Mouse (Mus musculus): ENCODE data around the gene Nxn. TPM values are rescaled to one million over a fixed set of nuclear protein-coding genes. Genes with fewer than 3 reads are reported as not detected.

Gene Nxn
- polyA plus RNA-seq, 1 experiment from 2014 or later = 26.0 TPM

DNA sequence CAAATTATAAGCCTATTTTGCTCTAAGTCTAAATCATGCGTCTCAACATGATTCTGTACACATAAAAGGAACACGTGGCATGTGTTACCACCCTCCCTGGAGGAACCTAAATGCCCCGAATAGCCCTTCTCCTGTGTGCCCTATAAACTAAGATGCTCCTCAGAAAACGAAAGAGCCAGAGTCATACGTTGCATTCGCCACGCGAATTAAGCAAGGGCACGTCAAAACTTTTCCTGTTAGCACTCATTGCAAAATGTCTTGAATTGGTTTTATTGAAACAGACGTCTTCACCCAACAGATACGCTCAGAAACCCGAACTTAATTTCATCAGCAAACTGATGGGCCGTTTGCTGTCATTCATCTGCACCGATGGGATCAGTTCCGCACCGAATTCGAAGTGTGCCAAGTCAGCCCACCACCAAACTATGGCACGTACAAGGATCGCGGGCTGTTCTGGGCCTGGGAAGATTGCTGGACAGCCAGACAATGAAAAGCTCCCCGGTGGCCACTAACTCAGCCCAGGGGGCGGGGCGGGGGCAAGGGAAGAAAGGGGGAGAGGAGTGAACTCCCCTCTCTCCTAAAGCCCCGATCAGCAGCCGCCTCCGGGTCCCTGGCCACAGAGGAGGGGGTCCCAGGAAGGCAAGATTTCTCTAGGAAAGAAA, 1.2 kb downstream of the Nxn start:
- DNase-seq (ENCODE audit: low spot score) = peak; percentile 75
- Histone ChIP-seq H3K36me3 (ENCODE audit: insufficient read depth, low read length) (no peaks in the 10 kb centered on the region), H3K9ac (ENCODE audit: low read depth, low read length) (peak overlapping the region; percentile 80), H3K9me3 (replicated peaks; ENCODE audit: low read length) (no peaks in the 10 kb centered on the region), H3K27ac (peak overlapping the region; percentile 84; the same call in 1 of the 2 replicates), H3K4me2 (ENCODE audit: low read length) (peak overlapping the region; percentile 97), H3K27me3 (ENCODE audit: insufficient read depth, low read length) (no peaks in the 10 kb centered on the region), H3K4me3 (replicated peaks; ENCODE audit: low read depth, low read length) (peak overlapping the region; percentile 81), H3K4me1 (replicated peaks; ENCODE audit: insufficient read depth, low read length) (no peaks in the 10 kb centered on the region)
- ATAC-seq (replicated peaks; ENCODE audit: low FRiP score, low read depth) = peak; percentile 21; the same call in 1 of the 2 replicates
- no peak for TF ChIP-seq CTCF (IDR thresholded peaks at IDR 0.05; ENCODE audit: low read depth)
- WGBS = 1% methylated on average over 26 of the region's 26 CpGs

DNA sequence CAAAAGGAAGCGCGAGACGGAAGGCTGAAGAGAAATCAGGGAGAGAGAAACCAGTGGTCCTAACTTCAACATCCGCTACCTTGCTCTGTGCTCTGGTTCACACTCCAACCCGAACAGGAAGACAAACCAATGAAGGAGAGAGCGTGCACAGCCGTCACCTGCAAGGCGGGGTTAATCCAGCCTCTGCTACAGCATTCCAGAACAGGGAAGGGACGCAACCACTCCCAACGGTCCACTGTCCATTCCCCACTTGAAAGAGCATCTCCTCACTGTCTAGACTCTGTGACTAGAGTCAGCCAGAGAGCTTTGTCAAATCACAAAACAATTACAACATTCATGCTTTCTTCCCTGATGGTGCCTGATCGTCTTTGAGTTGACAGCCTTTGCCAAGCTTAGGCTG, 5.9 kb downstream of the Nxn start:
- TF ChIP-seq CTCF (IDR thresholded peaks at IDR 0.05; ENCODE audit: low read depth) = no peak
- no peak overlapping the region for H3K4me3 ChIP-seq (replicated peaks; ENCODE audit: low read depth, low read length)
- WGBS = 87% methylated on average over 11 of the region's 11 CpGs
- H3K9ac ChIP-seq (ENCODE audit: low read depth, low read length) = no peak overlapping the region
- no peaks in the 10 kb centered on the region for H3K4me1 ChIP-seq (replicated peaks; ENCODE audit: insufficient read depth, low read length)
- ATAC-seq (replicated peaks; ENCODE audit: low FRiP score, low read depth) = no peak
- H3K27me3 ChIP-seq (ENCODE audit: insufficient read depth, low read length) = no peaks in the 10 kb centered on the region
- no peak overlapping the region for H3K27ac ChIP-seq
- no peak overlapping the region for H3K4me2 ChIP-seq (ENCODE audit: low read length)
- no peaks in the 10 kb centered on the region for H3K36me3 ChIP-seq (ENCODE audit: insufficient read depth, low read length)
- DNase-seq (ENCODE audit: low spot score) = no peak
- H3K9me3 ChIP-seq (replicated peaks; ENCODE audit: low read length) = no peaks in the 10 kb centered on the region

DNA sequence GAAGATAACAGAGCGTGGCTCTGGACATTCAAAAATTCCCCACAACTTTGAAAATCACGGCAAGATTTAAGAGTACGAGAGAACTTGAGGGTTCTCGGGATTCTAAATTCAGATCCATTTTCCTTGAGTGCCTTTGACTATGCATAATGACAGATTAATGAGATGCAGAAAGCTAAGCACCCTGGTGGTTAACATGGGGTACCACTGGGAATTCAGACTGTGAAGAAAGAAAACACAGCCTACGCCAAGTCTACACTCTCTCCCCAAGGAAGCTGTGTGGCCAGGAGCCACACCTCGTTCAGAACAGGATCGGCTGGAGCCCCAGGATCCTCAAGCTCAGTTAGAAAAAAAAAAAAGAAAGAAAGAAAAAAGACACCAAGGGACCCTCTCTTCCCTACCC, 6.4 kb downstream of the Nxn start:
- Histone ChIP-seq H3K4me3 (replicated peaks; ENCODE audit: low read depth, low read length) (no peak overlapping the region), H3K4me1 (replicated peaks; ENCODE audit: insufficient read depth, low read length) (no peaks in the 10 kb centered on the region), H3K36me3 (ENCODE audit: insufficient read depth, low read length) (no peaks in the 10 kb centered on the region), H3K27ac (no peak overlapping the region), H3K9ac (ENCODE audit: low read depth, low read length) (no peak overlapping the region), H3K9me3 (replicated peaks; ENCODE audit: low read length) (no peaks in the 10 kb centered on the region), H3K27me3 (ENCODE audit: insufficient read depth, low read length) (no peaks in the 10 kb centered on the region), H3K4me2 (ENCODE audit: low read length) (no peak overlapping the region)
- ATAC-seq (replicated peaks; ENCODE audit: low FRiP score, low read depth) (no peak), DNase-seq (ENCODE audit: low spot score) (no peak)
- WGBS = 72% methylated on average over 7 of the region's 7 CpGs
- TF ChIP-seq CTCF (IDR thresholded peaks at IDR 0.05; ENCODE audit: low read depth) = peak; percentile 24; the same call in 1 of the 2 replicates

DNA sequence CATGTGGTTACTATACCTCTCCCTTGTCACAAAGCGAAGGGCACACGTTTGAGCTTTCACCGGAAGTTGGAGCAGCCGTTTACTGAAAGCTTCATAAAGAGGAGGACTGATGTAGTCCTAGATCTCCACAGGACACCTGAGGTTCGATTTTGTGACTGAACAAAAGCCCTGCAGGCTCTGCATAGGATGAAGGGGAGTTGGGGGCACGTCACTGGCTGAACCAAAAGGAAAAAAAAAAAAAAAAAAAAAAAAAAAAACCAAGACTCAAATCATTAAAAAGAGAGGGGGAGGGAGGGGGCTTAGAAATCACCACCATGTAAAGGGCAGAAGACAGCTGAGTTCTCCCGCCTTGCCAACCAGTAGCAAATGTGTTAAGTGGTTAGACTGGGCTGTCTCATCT, 10.2 kb downstream of the Nxn start:
- DNase-seq (ENCODE audit: low spot score) (no peak), ATAC-seq (replicated peaks; ENCODE audit: low FRiP score, low read depth) (no peak)
- no peak for TF ChIP-seq CTCF (IDR thresholded peaks at IDR 0.05; ENCODE audit: low read depth)
- H3K4me3 ChIP-seq (replicated peaks; ENCODE audit: low read depth, low read length) = no peak overlapping the region
- H3K27ac ChIP-seq = no peak overlapping the region
- no peaks in the 10 kb centered on the region for H3K4me1 ChIP-seq (replicated peaks; ENCODE audit: insufficient read depth, low read length)
- no peak overlapping the region for H3K4me2 ChIP-seq (ENCODE audit: low read length)
- no peak overlapping the region for H3K9ac ChIP-seq (ENCODE audit: low read depth, low read length)
- no peaks in the 10 kb centered on the region for H3K9me3 ChIP-seq (replicated peaks; ENCODE audit: low read length)
- H3K27me3 ChIP-seq (ENCODE audit: insufficient read depth, low read length) = no peaks in the 10 kb centered on the region
- no peaks in the 10 kb centered on the region for H3K36me3 ChIP-seq (ENCODE audit: insufficient read depth, low read length)
- WGBS = 49% methylated on average over 7 of the region's 7 CpGs

DNA sequence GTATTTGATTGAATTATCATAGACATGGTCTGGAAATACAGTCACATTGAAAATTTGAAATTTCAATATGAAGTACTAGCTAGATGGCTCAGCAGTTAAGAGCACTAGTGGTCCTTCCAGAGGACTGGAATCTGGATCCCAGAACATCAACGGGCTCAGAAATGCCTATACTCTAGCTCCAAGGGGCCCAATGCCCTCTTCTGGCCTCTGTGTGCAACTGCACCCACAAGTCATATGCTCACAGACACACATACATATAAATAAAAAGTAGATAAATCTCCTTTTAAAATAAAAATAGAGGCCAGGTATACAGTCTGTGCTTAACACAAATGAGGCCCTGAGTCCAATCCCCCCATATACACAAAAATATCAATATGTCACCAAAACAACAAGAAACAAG, 11.8 kb downstream of the Nxn start:
- TF ChIP-seq CTCF (IDR thresholded peaks at IDR 0.05; ENCODE audit: low read depth) = peak; percentile 60
- H3K36me3 ChIP-seq (ENCODE audit: insufficient read depth, low read length) = no peaks in the 10 kb centered on the region
- ATAC-seq (replicated peaks; ENCODE audit: low FRiP score, low read depth) = no peak
- no peaks in the 10 kb centered on the region for H3K27me3 ChIP-seq (ENCODE audit: insufficient read depth, low read length)
- WGBS = 87% methylated on average over 1 of the region's 1 CpGs
- no peak overlapping the region for H3K27ac ChIP-seq
- no peak overlapping the region for H3K4me2 ChIP-seq (ENCODE audit: low read length)
- DNase-seq (ENCODE audit: low spot score) = no peak
- no peaks in the 10 kb centered on the region for H3K4me1 ChIP-seq (replicated peaks; ENCODE audit: insufficient read depth, low read length)
- no peak overlapping the region for H3K9ac ChIP-seq (ENCODE audit: low read depth, low read length)
- H3K9me3 ChIP-seq (replicated peaks; ENCODE audit: low read length) = no peaks in the 10 kb centered on the region
- no peak overlapping the region for H3K4me3 ChIP-seq (replicated peaks; ENCODE audit: low read depth, low read length)

DNA sequence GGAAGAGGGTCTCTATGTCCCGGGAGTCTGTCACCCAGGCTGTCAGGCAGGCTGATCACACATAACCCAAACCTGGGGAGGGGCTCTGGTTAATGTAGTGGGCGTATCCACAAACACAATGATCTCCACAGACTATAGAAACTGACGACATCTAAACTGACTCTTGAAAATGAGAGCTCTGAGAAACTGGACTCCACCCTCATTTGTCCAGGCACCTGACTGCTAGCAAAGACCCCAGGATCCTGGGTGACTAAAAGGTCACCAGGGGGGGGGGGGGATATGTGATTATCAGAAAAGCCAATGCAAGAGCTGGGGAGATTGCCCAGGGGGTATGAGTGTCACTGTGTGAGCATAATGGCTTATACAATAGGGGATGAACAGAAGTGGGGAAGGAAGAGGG, 13.2 kb downstream of the Nxn start:
- TF ChIP-seq CTCF (IDR thresholded peaks at IDR 0.05; ENCODE audit: low read depth) = no peak
- no peaks in the 10 kb centered on the region for H3K4me1 ChIP-seq (replicated peaks; ENCODE audit: insufficient read depth, low read length)
- ATAC-seq (replicated peaks; ENCODE audit: low FRiP score, low read depth) = no peak
- no peak overlapping the region for H3K27ac ChIP-seq
- H3K9me3 ChIP-seq (replicated peaks; ENCODE audit: low read length) = no peaks in the 10 kb centered on the region
- DNase-seq (ENCODE audit: low spot score) = no peak
- no peaks in the 10 kb centered on the region for H3K27me3 ChIP-seq (ENCODE audit: insufficient read depth, low read length)
- no peak overlapping the region for H3K4me3 ChIP-seq (replicated peaks; ENCODE audit: low read depth, low read length)
- no peak overlapping the region for H3K4me2 ChIP-seq (ENCODE audit: low read length)
- H3K9ac ChIP-seq (ENCODE audit: low read depth, low read length) = no peak overlapping the region
- 68% methylated on average over 3 of the region's 3 CpGs for WGBS
- H3K36me3 ChIP-seq (ENCODE audit: insufficient read depth, low read length) = no peaks in the 10 kb centered on the region

DNA sequence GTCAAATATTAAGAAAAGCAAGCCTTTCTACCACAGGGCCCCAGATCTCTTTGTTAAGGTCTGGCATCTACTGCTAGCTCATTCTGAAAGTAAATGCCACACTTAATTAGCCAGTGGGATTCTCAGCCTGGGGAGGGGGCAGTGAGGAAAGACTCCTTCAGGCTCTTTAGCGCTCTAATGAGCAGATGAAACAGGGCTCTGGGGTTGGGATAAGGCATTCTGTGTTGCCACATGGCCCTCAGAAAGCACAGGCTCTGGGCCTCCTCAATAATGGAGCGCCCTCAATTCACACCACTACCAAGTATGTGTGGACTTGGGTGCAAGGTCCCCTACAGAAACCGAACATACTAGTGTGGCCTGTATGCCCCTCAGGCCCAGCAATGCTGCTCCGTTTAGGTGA, 13.9 kb downstream of the Nxn start:
- no peaks in the 10 kb centered on the region for H3K27me3 ChIP-seq (ENCODE audit: insufficient read depth, low read length)
- H3K36me3 ChIP-seq (ENCODE audit: insufficient read depth, low read length) = no peaks in the 10 kb centered on the region
- peaks cover 2% of the 10 kb centered on the region; the same call in 1 of the 2 replicates for H3K4me1 ChIP-seq (replicated peaks; ENCODE audit: insufficient read depth, low read length)
- DNase-seq (ENCODE audit: low spot score) (no peak), ATAC-seq (replicated peaks; ENCODE audit: low FRiP score, low read depth) (no peak)
- no peaks in the 10 kb centered on the region for H3K9me3 ChIP-seq (replicated peaks; ENCODE audit: low read length)
- H3K4me2 ChIP-seq (ENCODE audit: low read length) = no peak overlapping the region
- no peak for TF ChIP-seq CTCF (IDR thresholded peaks at IDR 0.05; ENCODE audit: low read depth)
- no peak overlapping the region for H3K4me3 ChIP-seq (replicated peaks; ENCODE audit: low read depth, low read length)
- no peak overlapping the region for H3K9ac ChIP-seq (ENCODE audit: low read depth, low read length)
- 81% methylated on average over 4 of the region's 4 CpGs for WGBS
- H3K27ac ChIP-seq = peak overlapping the region; percentile 36; the same call in 1 of the 2 replicates
